Comparison of ENCODE assay signal across 14 mouse cellular contexts in the genomic region with DNA sequence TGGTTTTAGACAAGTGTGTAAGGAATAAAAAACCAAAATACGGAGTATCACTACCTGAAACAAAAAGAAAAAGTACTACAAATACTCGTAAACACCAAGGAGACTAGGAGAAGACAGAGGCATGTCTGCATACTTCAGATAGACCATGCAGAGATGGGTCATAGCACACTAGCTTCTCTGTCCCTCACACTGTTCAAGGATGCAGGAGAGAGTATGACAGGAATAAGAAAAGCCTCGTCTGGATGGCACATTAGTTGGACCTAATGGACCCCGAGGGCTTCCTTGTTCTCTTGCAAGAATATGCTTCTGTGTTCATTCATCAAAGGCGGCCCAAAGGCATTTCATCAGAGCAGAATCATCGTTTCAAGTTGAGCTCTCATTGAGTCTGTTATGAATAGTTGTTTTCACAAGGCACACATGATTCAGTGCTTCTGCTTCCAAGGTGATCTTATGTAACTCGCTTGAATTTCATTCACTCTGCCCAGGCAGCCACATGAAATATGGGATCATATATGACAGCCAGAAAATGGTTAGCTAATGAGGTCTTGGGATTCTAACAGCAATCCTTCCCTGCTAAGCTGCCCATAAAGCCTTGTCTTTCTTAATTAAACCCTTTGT.
DNase-seq lines count a peak whose midpoint lies in the region; ATAC-seq lines count a peak whose summit lies in the region.
"Had no signal": no experiment of that assay in that cellular context is flagged by ENCODE, and none has a peak within 500 bp of the region (broad histone marks: within the 10 kb centered on the region; RNA-seq: fewer than 3 reads in every experiment).

No protein-coding gene starts in this region.

- no peak overlapping the region for H3K9ac ChIP-seq in hindbrain, embryonic 14.5 days
- H3K9ac ChIP-seq: limb, embryonic 13.5 days; liver, postnatal 0 days had no signal

- H3K27me3 ChIP-seq in hindbrain, embryonic 14.5 days (ENCODE audit: control insufficient read depth, insufficient read depth, low read length), result no peaks in the 10 kb centered on the region
- H3K27me3 ChIP-seq: limb, embryonic 13.5 days had no signal

- no peaks in the 10 kb centered on the region for H3K36me3 ChIP-seq in hindbrain, embryonic 14.5 days (replicated peaks; ENCODE audit: control insufficient read depth, insufficient read depth)
- H3K36me3 ChIP-seq: limb, embryonic 13.5 days had no signal

- no peaks in the 10 kb centered on the region for H3K4me1 ChIP-seq in hindbrain, embryonic 14.5 days (replicated peaks; ENCODE audit: control insufficient read depth, insufficient read depth, low read length)
- H3K4me1 ChIP-seq: limb, embryonic 13.5 days had no signal

- no peaks in the 10 kb centered on the region for H3K9me3 ChIP-seq in hindbrain, embryonic 14.5 days (ENCODE audit: control insufficient read depth, low read length)
- H3K9me3 ChIP-seq: limb, embryonic 13.5 days had no signal

- H3K4me3 ChIP-seq in hindbrain, embryonic 14.5 days (replicated peaks; ENCODE audit: low read length), result no peak overlapping the region
- H3K4me3 ChIP-seq: heart, adult 2 months; limb, embryonic 13.5 days had no signal

- peak; percentile 22 for DNase-seq in adrenal gland, adult 8-10 months
- DNase-seq in adrenal gland, postnatal 4 days (ENCODE audit: low spot score in 2 of 2), result no peak
- peak; percentile 16 for DNase-seq in layer of hippocampus, adult 9-11 months
- DNase-seq in layer of hippocampus, postnatal 36 days, result no peak
- peak; percentile 29 for DNase-seq in NIH3T3 (ENCODE audit: low read depth)
- DNase-seq in hindbrain, embryonic 14.5 days (ENCODE audit: low spot score), result no peak
- DNase-seq in thymus, adult 18-20 months, result no peak
- DNase-seq: cerebellum, postnatal 36 days; heart, adult 2 months; heart, postnatal 14 days; kidney, adult 2 months; liver, postnatal 0 days had no signal

- H3K27ac ChIP-seq in hindbrain, embryonic 14.5 days, result no peak overlapping the region
- H3K27ac ChIP-seq: heart, adult 2 months; limb, embryonic 13.5 days had no signal

- 59% methylated on average over 7 of the region's 7 CpGs for WGBS in hindbrain, embryonic 14.5 days

- ATAC-seq in hindbrain, embryonic 14.5 days (ENCODE audit: low FRiP score), result peak; percentile 57; the same call in 1 of the 2 replicates
- no peak for ATAC-seq in megakaryocyte, adult 5-6 weeks (ENCODE audit: poor library complexity, severe bottlenecking)
- ATAC-seq: liver, postnatal 0 days had no signal

- H3K4me2 ChIP-seq in hindbrain, embryonic 14.5 days (replicated peaks), result no peak overlapping the region
- H3K4me2 ChIP-seq: limb, embryonic 13.5 days had no signal

Comparison
In these comparisons a context has a peak if more than half of its experiments do, and no peak if none do; other contexts are left out.
1. DNase-seq: peak in adrenal gland, adult 8-10 months (single experiment), layer of hippocampus, adult 9-11 months (single experiment) and NIH3T3 (single experiment); none in adrenal gland, postnatal 4 days (0 of 2), layer of hippocampus, postnatal 36 days (0 of 2), hindbrain, embryonic 14.5 days (single experiment) and thymus, adult 18-20 months (0 of 2).